In genomic region chr11:101758431-101758830, GRCm38 (mm10) we compare ENCODE assay signal across 15 mouse cellular contexts. TPM values are rescaled to one million over a fixed set of nuclear protein-coding genes. Genes with fewer than 3 reads are reported as not detected.
DNase-seq lines count a peak whose midpoint lies in the region; ATAC-seq and TF ChIP-seq lines count a peak whose summit lies in the region.
"Had no signal": no experiment of that assay in that cellular context is flagged by ENCODE, and none has a peak within 500 bp of the region (broad histone marks: within the 10 kb centered on the region; RNA-seq: fewer than 3 reads in every experiment).

No protein-coding gene starts in this region.

- H3K36me3 ChIP-seq in neural tube, embryonic 13.5 days, result peaks cover 93% of the 10 kb centered on the region
- peaks cover 76% of the 10 kb centered on the region for H3K36me3 ChIP-seq in liver, postnatal 0 days (replicated peaks; ENCODE audit: insufficient read depth, low read length)

- 60% methylated on average over 5 of the region's 5 CpGs for WGBS in neural tube, embryonic 13.5 days
- WGBS in liver, postnatal 0 days (ENCODE audit: insufficient replicate concordance), result 84% methylated on average over 5 of the region's 5 CpGs

- no peaks in the 10 kb centered on the region for H3K27me3 ChIP-seq in neural tube, embryonic 13.5 days
- H3K27me3 ChIP-seq in liver, postnatal 0 days (ENCODE audit: insufficient read depth, low read length), result no peaks in the 10 kb centered on the region
- H3K27me3 ChIP-seq: forebrain, embryonic 12.5 days; liver, embryonic 13.5 days had no signal

- DNase-seq in frontal cortex, postnatal 10 days (ENCODE audit: low spot score in 2 of 2), result peak; percentile 37 to 63
- no peak for DNase-seq in frontal cortex, postnatal 25 days (ENCODE audit: low spot score in 2 of 2)
- DNase-seq in neural tube, embryonic 10.5 days (ENCODE audit: extremely low spot score, low spot score), result no peak
- DNase-seq in layer of hippocampus, adult 9-10 months (ENCODE audit: low spot score), result peak; percentile 31
- no peak for DNase-seq in natural killer cell, adult 2 months (ENCODE audit: low spot score in 2 of 2)
- DNase-seq in liver, postnatal 0 days, result no peak
- DNase-seq in gastrocnemius, adult 2 months, result no peak
- DNase-seq: adrenal gland, postnatal 36 days; B cell, adult 2 months; liver, embryonic 13.5 days; thymus, postnatal 36 days had no signal

- H3K9me3 ChIP-seq in neural tube, embryonic 13.5 days, result no peaks in the 10 kb centered on the region
- no peaks in the 10 kb centered on the region for H3K9me3 ChIP-seq in liver, postnatal 0 days (ENCODE audit: low read length)
- H3K9me3 ChIP-seq: forebrain, embryonic 12.5 days; liver, embryonic 13.5 days had no signal

- TF ChIP-seq CTCF in liver, postnatal 0 days (IDR thresholded peaks at IDR 0.05; ENCODE audit: low read depth), result no peak
- no peak for TF ChIP-seq CTCF in gastrocnemius, adult 2 months (IDR thresholded peaks at IDR 0.05)

- peak overlapping the region; percentile 34; the same call in 1 of the 2 replicates for H3K27ac ChIP-seq in neural tube, embryonic 13.5 days (replicated peaks)
- H3K27ac ChIP-seq in liver, postnatal 0 days (ENCODE audit: low read depth), result no peak overlapping the region
- H3K27ac ChIP-seq in gastrocnemius, adult 2 months, result no peak overlapping the region
- H3K27ac ChIP-seq: forebrain, embryonic 12.5 days; liver, embryonic 13.5 days had no signal

- no peak overlapping the region for H3K4me2 ChIP-seq in neural tube, embryonic 13.5 days
- H3K4me2 ChIP-seq in liver, postnatal 0 days (ENCODE audit: low read depth, low read length), result no peak overlapping the region
- H3K4me2 ChIP-seq: forebrain, embryonic 12.5 days; liver, embryonic 13.5 days had no signal

- TF ChIP-seq EP300 in liver, postnatal 0 days (IDR thresholded peaks at IDR 0.05; ENCODE audit: low read depth), result no peak

- peaks cover 11% of the 10 kb centered on the region for H3K4me1 ChIP-seq in neural tube, embryonic 13.5 days (replicated peaks)
- no peaks in the 10 kb centered on the region for H3K4me1 ChIP-seq in liver, postnatal 0 days (ENCODE audit: insufficient read depth)
- H3K4me1 ChIP-seq: forebrain, embryonic 12.5 days; liver, embryonic 13.5 days had no signal

- no peak overlapping the region for H3K9ac ChIP-seq in neural tube, embryonic 13.5 days
- no peak overlapping the region for H3K9ac ChIP-seq in liver, postnatal 0 days (replicated peaks)
- H3K9ac ChIP-seq: forebrain, embryonic 12.5 days; liver, embryonic 13.5 days had no signal

- no peak overlapping the region for H3K4me3 ChIP-seq in neural tube, embryonic 13.5 days
- H3K4me3 ChIP-seq in liver, postnatal 0 days (ENCODE audit: low read depth, low read length), result no peak overlapping the region
- H3K4me3 ChIP-seq in gastrocnemius, adult 2 months, result no peak overlapping the region
- H3K4me3 ChIP-seq: forebrain, embryonic 12.5 days; liver, embryonic 13.5 days had no signal

- ATAC-seq in neural tube, embryonic 13.5 days (ENCODE audit: low read depth), result peak; percentile 36; the same call in 1 of the 2 replicates
- no peak for ATAC-seq in liver, postnatal 0 days

- intact Hi-C loops in gastrocnemius, adult 2 months (cut with DNase I), result no loop called here

RNA-seq across cellular contexts. Expression of gene Dhx8, which starts 25.7 kb away (rescaled TPM):
- polyA plus RNA-seq in neural tube, embryonic 13.5 days (2015; fragmentation: Nextera tagmentation; extraction: Ambion mirVana), result 28.5 and 35.7 TPM in 2 replicates
- polyA plus RNA-seq in liver, postnatal 0 days (2015; fragmentation: Nextera tagmentation; extraction: Ambion mirVana), result 10.2 and 12.9 TPM in 2 replicates
- 10 to 100 TPM; 13.8 to 15.1 TPM for total RNA-seq in gastrocnemius, adult 2 months (2021)

RNA-seq across cellular contexts. Expression of gene Etv4, which starts 26.7 kb away (rescaled TPM):
- 14.5 and 16.0 TPM in 2 replicates for polyA plus RNA-seq in neural tube, embryonic 13.5 days (2015; fragmentation: Nextera tagmentation; extraction: Ambion mirVana)
- 0.15 and 0.39 TPM in 2 replicates for polyA plus RNA-seq in liver, postnatal 0 days (2015; fragmentation: Nextera tagmentation; extraction: Ambion mirVana)
- total RNA-seq in gastrocnemius, adult 2 months (2021), result 1 to 10 TPM; 2.7 to 3.1 TPM
- total RNA-seq: megakaryocyte, adult 5-6 weeks; neutrophil, adult 5-6 weeks had no signal

Comparison
In these comparisons a context has a peak if more than half of its experiments do, and no peak if none do; other contexts are left out.
1. DNase-seq: peak in frontal cortex, postnatal 10 days (2 of 2) and layer of hippocampus, adult 9-10 months (single experiment); none in frontal cortex, postnatal 25 days (0 of 2), neural tube, embryonic 10.5 days (single experiment), natural killer cell, adult 2 months (0 of 2), liver, postnatal 0 days (single experiment) and gastrocnemius, adult 2 months (single experiment).
2. RNA of gene Etv4, which starts 26.7 kb away (polyA plus RNA-seq): 14.5 to 16.0 TPM in neural tube, embryonic 13.5 days; 0.15 to 0.39 TPM in liver, postnatal 0 days; every median in the first group is over 10 times any median in the second.